Mouse (Mus musculus): ENCODE data around the gene Myrip. TPM values are rescaled to one million over a fixed set of nuclear protein-coding genes. Genes with fewer than 3 reads are reported as not detected.

Myrip gene
- total RNA-seq, 2 experiments from 2014 or later = 49.6 to 52.7 TPM

GRCm38 (mm10) chr9:120437266-120437876 is 136.1 kb downstream of the Myrip start:
- DNase-seq (ENCODE audit: extremely low spot score in 1 of 2, low spot score in 1 of 2) = no peak

GRCm38 (mm10) chr9:120438350-120438749 is 137.0 kb downstream of the Myrip start:
- no peak for DNase-seq (ENCODE audit: extremely low spot score in 1 of 2, low spot score in 1 of 2)

- no peak for DNase-seq (ENCODE audit: extremely low spot score in 1 of 2, low spot score in 1 of 2)
Observed at GRCm38 (mm10) chr9:120438781-120439180, 137.5 kb downstream of the Myrip start.

GRCm38 (mm10) chr9:120444642-120445041 is 143.3 kb downstream of the Myrip start:
- no peak for DNase-seq (ENCODE audit: extremely low spot score in 1 of 2, low spot score in 1 of 2)

GRCm38 (mm10) chr9:120449696-120450329 is 148.5 kb downstream of the Myrip start:
- no peak for DNase-seq (ENCODE audit: extremely low spot score in 1 of 2, low spot score in 1 of 2)

GRCm38 (mm10) chr9:120455768-120456655 is 154.7 kb downstream of the Myrip start:
- DNase-seq (ENCODE audit: extremely low spot score in 1 of 2, low spot score in 1 of 2) = no peak

- DNase-seq (ENCODE audit: extremely low spot score in 1 of 2, low spot score in 1 of 2) = no peak
Observed at GRCm38 (mm10) chr9:120470431-120470830, 169.1 kb downstream of the Myrip start.

- no peak for DNase-seq (ENCODE audit: extremely low spot score in 1 of 2, low spot score in 1 of 2)
Observed at GRCm38 (mm10) chr9:120481644-120482043, 180.3 kb downstream of the Myrip start.

- DNase-seq (ENCODE audit: extremely low spot score in 1 of 2, low spot score in 1 of 2) = no peak
Observed at GRCm38 (mm10) chr9:120482382-120482781, 181.1 kb downstream of the Myrip start.

GRCm38 (mm10) chr9:120483101-120483500 is 181.8 kb downstream of the Myrip start:
- DNase-seq (ENCODE audit: extremely low spot score in 1 of 2, low spot score in 1 of 2) = no peak

GRCm38 (mm10) chr9:120487076-120487475 is 185.8 kb downstream of the Myrip start:
- DNase-seq (ENCODE audit: extremely low spot score in 1 of 2, low spot score in 1 of 2) = no peak

GRCm38 (mm10) chr9:120491509-120491908 is 190.2 kb downstream of the Myrip start:
- DNase-seq (ENCODE audit: extremely low spot score in 1 of 2, low spot score in 1 of 2) = no peak

- no peak for DNase-seq (ENCODE audit: extremely low spot score in 1 of 2, low spot score in 1 of 2)
Observed at GRCm38 (mm10) chr9:120492010-120492399, 190.7 kb downstream of the Myrip start, which contains the start of gene Eif1b. Eif1b (plus strand) TSS chr9:120492232.

- DNase-seq (ENCODE audit: extremely low spot score in 1 of 2, low spot score in 1 of 2) = peak; percentile 76 to 79
Observed at GRCm38 (mm10) chr9:120492400-120493351, 191.4 kb downstream of the Myrip start.

- DNase-seq (ENCODE audit: extremely low spot score in 1 of 2, low spot score in 1 of 2) = no peak
Observed at GRCm38 (mm10) chr9:120493781-120494180, 192.5 kb downstream of the Myrip start.

GRCm38 (mm10) chr9:120496691-120497090 is 195.4 kb downstream of the Myrip start:
- peak; percentile 51 to 72 for DNase-seq (ENCODE audit: extremely low spot score in 1 of 2, low spot score in 1 of 2)

GRCm38 (mm10) chr9:120497983-120498382 is 196.7 kb downstream of the Myrip start:
- no peak for DNase-seq (ENCODE audit: extremely low spot score in 1 of 2, low spot score in 1 of 2)

GRCm38 (mm10) chr9:120501191-120501902 is 200.0 kb downstream of the Myrip start:
- DNase-seq (ENCODE audit: extremely low spot score in 1 of 2, low spot score in 1 of 2) = no peak

- DNase-seq (ENCODE audit: extremely low spot score in 1 of 2, low spot score in 1 of 2) = peak; percentile 65 to 91
Observed at GRCm38 (mm10) chr9:120502013-120502412, 200.7 kb downstream of the Myrip start.

Data from layer of hippocampus, postnatal 25 days (tissue).